Mouse (Mus musculus) heart, postnatal 0 days (tissue): Measurements from ENCODE around the gene Mov10.

Experiments used
- CTCF ChIP-seq: IDR thresholded peaks from 2 replicates; pipeline ENCODE4 v1.5.1; 2016; ENCODE audit warnings: antibody characterized with exemption, control low read depth, low read depth
- EP300 ChIP-seq: IDR thresholded peaks from 2 replicates; pipeline ENCODE4 v1.6.1; 2016; ENCODE audit warnings: antibody characterized with exemption, low read depth

DNA sequence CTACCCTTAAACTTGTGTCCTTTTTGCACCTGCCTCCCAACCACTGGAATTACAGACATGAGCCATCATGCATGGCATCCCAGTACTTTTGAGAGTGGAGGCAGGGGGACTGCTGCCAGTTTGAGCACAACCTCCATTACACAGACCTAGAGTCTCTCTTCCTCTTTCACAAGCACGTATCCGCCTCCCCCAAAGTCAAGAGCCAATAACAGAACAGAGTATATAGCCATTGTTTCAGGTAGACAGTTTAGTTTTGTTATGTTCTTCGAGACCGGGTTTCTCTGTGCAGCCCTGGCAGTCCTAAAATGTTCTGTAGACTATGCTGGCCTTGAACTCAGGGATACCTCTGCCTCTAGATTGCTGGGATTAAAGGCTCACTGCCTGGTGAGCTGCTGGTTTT lies 6.1 kb downstream of the Mov10 start:
- TF ChIP-seq CTCF (no peak), EP300 (no peak)
